Mouse (Mus musculus) cerebellum, adult 2 months (tissue): ENCODE measurements around the gene Pgbd1.

Source experiments
- CTCF ChIP-seq: fragments of 200-500 bp; IDR thresholded peaks from 2 replicates; pipeline ENCODE4 v1.5.1; 2011; ENCODE audit warnings: low read depth, mild to moderate bottlenecking, control low read depth, low read length, moderate library complexity, borderline replicate concordance; ENCODE audit not compliant: insufficient read depth
- POLR2A ChIP-seq: fragments of 200-500 bp; IDR thresholded peaks from 2 replicates; pipeline ENCODE4 v1.6.1; 2011; ENCODE audit warnings: low read length, control low read depth, borderline replicate concordance; ENCODE audit not compliant: insufficient read depth

DNA sequence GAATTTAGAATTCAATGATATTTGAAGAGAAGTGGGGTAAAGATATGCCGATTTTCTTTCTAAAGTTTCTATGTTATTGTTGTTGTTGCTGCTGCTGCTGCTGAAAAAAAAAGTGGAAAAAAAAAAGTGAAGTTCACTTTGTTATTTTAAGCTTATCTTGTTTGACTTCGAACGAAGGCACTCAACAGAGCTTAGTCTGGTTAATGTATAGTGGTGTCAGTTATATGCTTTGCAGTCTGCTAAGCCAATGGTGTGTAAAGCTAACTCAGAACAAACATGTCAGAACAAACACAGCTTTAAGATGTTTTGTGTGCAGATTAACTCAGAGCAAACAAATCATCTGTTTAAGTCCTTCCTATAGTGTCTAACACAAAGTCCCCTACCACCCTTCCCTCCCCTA lies 13.3 kb upstream of the Pgbd1 start:
- TF ChIP-seq CTCF = no peak
- no peak for TF ChIP-seq POLR2A
